Mouse (Mus musculus) embryonic fibroblast, embryonic 13.5 days (primary cell): ENCODE measurements around the gene Ikzf1. TPM values are rescaled to one million over a fixed set of nuclear protein-coding genes. Genes with fewer than 3 reads are reported as not detected.
A peak's percentile ranks its signal among the peaks of the same experiment; 100 is the strongest.

Experiments
- H3K27ac ChIP-seq: 2 replicates; pipeline ENCODE4 v1.5.1; 2012; ENCODE audit warnings: low read length, control low read depth, inconsistent platforms; ENCODE audit not compliant: insufficient read depth
- H3K4me1 ChIP-seq: 2 replicates; pipeline ENCODE4 v1.6.1; 2011; ENCODE audit warnings: low read length; ENCODE audit not compliant: control insufficient read depth, insufficient read depth
- H3K4me3 ChIP-seq: 2 replicates; pipeline ENCODE4 v1.5.1; 2011; ENCODE audit warnings: mild to moderate bottlenecking, control low read depth, low read length; ENCODE audit not compliant: insufficient read depth
- CTCF ChIP-seq: IDR thresholded peaks from 2 replicates; pipeline ENCODE4 v1.5.1; 2011; ENCODE audit warnings: mild to moderate bottlenecking, control low read depth, low read length, moderate library complexity, borderline replicate concordance; ENCODE audit not compliant: insufficient read depth
- POLR2A ChIP-seq: IDR thresholded peaks from 2 replicates; pipeline ENCODE4 v1.6.1; 2011; ENCODE audit warnings: low read depth, mild to moderate bottlenecking, control low read depth, low read length, moderate library complexity
- polyA plus RNA-seq: library from polyadenylated mRNA; stranded (reverse); fragments of >200 nt; gene quantifications from 2 replicates; pipeline ENCODE4 v1.2.4, GENCODE M21; 2011; ENCODE audit warnings: low read depth; ENCODE audit not compliant: missing spikeins, insufficient read length

The Ikzf1 gene
- polyA plus RNA-seq, 1 experiment, result 0.21 TPM

DNA sequence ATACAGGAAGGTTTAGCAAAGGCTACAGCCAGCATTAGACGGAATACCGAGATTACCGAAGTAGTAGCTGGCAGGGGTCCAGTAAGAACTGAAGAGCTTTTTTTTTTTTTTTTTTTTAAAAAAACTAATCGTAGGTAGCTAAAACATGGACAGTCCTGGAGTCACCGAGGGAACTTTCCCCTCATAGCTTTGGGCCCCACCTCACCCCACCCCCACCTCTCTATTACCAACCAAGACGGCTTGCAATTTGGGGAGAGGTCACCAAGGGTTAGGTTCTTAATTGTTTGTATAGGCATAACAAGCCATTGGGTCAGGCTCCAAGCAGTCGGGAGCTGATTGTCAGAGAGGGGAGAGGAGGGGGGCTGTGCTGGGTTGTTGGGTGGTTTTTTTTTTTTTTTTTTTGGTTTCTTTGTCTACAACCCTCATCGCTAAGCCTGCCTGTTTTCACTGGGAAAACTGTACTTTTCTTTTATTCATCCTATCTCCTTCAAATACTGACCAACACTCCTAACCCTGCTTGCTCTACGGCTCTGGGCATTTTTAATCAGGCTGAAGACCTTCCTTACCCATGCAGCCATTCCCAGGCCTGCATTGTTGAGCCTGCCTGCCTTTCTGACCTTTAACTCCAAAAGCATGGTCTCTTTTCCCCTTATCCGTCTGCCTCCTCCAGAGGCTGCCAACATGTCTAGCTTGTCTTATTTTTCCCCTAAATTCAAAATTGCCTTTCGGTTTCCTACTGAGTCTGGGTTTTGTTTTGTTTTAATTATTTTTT is 124.8 kb downstream of the Ikzf1 start:
- peaks cover 1% of the 10 kb centered on the region; the same call in 1 of the 2 replicates for H3K4me1 ChIP-seq
- peak overlapping the region; percentile 46 for H3K4me3 ChIP-seq
- peak overlapping the region; percentile 65 for H3K27ac ChIP-seq
- TF ChIP-seq POLR2A (no peak; the same call in 1 of the 2 replicates), CTCF (no peak)

DNA sequence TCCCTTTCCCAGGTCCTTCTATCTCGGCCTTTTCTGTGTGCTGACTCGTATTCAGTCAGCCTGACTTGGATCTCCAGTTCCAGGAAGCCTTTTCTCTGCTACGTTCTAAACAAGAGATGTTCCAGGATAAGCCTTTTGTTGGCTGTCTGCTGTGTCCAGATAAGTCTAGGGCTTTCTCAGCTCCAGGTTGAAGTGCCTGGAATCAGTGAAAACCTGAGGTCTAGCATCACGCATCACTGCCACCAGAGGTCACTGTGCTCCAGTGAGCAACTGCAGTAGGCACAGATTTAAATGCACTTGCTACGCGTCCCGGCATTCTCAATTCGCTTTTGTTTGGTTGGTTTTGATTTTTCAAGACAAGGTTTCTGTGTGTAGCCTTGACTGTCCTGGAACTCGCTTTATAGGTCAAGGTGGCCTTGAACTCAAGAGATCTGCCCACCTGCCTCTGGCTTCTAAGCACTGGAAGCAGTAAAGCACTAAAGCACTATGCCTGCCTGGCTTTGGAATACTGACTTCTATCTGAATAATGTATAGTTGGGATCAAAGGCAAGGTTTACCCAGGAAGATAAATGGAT is 127.2 kb downstream of the Ikzf1 start:
- H3K4me3 ChIP-seq, result no peak overlapping the region
- TF ChIP-seq POLR2A (no peak), CTCF (peak; percentile 99)
- no peak overlapping the region for H3K27ac ChIP-seq
- H3K4me1 ChIP-seq, result peaks cover 1% of the 10 kb centered on the region; the same call in 1 of the 2 replicates

DNA sequence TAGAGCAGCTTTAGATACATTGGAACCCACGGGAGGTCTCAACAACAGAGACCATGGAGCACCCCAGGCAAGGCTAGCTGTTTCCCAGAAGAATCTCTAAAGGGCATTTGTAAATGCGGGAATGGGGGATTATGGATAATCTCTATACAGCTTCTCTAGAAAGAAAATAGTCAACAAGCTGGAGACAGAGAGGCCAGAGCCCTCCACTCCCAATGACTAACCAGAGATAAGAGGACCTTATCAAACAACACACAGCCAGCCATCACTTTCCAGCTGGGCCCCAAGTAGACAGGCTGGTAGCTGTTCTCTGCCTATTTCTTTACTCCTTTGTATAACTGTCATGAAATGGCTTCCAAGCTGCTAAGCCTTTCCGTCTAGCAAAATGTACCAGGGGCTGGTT is 130.9 kb downstream of the Ikzf1 start:
- H3K27ac ChIP-seq, result no peak overlapping the region
- no peak for TF ChIP-seq CTCF
- no peak for TF ChIP-seq POLR2A

DNA sequence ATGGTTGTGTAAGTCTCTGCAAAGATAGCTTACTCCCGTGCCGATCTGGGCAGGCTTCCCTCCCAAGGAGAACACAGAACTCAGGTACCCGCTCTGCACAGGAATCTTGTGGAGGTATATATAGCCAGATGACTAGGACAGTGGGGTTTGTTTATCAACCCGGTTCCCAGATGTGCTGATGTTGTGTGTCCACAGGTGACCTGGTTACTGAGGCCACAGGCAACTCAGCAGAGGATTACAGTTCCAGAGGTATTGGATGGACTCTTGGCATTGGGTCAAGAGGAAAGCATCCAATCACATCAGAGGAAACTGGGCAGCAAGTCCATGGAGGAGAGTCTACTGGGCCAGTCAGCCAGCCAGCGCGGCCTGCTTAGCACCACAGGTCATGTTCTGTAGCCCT is 134.0 kb downstream of the Ikzf1 start:
- Histone ChIP-seq H3K4me1 (peaks cover 24% of the 10 kb centered on the region), H3K4me3 (no peak overlapping the region), H3K27ac (no peak overlapping the region)
- TF ChIP-seq POLR2A, result no peak
- TF ChIP-seq CTCF, result no peak

More for the DNA sequence above, 130.9 kb downstream of the Ikzf1 start:
- Histone ChIP-seq H3K4me1 (peaks cover 10% of the 10 kb centered on the region; the same call in 1 of the 2 replicates), H3K4me3 (no peak overlapping the region)

DNA sequence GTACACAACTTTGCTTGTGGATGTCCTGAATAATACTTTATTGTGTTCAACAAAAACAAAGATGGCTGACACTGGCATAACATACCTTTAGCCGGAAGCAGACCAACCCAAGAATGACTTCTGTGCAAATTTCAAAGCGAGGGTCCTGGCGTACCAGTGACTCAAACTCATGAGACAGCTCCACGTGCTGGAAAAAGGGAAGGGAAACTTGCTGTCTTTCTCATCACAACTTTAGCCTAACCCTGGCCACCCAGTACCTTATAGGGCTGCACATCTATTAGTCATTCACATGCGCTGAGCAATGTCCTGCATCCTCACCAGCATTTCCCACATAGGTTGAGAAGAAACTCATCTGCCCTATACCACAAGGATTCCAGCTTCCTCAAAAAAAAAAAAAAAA is 134.4 kb downstream of the Ikzf1 start:
- Histone ChIP-seq H3K27ac (no peak overlapping the region), H3K4me3 (no peak overlapping the region), H3K4me1 (peaks cover 24% of the 10 kb centered on the region)
- TF ChIP-seq CTCF (no peak), POLR2A (no peak)

DNA sequence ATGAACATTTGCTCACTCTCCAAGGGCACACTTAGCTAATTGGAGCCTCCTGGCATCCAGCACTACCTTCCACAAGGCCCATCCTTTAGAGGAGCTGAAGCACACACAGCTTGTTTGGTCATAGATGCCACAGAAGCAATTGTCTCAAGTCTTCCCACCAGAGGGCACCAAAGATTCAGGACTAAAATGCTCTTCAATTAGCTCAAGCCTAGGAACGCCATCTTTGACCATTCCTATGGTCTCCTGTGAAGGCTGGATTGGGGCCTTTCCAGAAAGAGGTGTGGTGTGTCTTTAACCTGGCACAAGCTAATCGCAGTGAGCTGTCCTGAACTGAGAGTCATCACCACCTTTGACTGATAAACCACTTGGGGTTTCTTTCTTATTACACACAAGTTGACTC is 135.4 kb downstream of the Ikzf1 start:
- TF ChIP-seq POLR2A (no peak), CTCF (peak; percentile 24; the same call in 1 of the 2 replicates)
- no peak overlapping the region for H3K4me3 ChIP-seq

DNA sequence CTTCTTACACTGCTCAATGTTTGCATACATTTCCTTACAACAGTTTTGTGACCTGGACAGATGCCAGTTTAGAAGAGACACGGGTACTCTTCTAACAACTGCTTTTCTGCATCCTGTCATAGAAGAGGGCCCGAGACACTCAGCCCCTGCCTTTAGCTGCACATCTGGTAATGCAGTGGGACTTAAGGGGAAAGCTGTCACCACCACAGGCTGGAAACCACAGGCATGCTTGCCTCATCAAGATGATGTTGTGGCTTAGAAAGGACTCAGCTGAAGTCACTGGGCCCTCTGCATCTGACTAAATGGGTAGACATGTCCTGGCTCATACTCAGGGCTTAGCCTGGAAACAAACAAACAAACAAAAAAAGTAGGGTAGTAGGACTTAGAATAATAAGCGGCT is 135.9 kb downstream of the Ikzf1 start:
- Histone ChIP-seq H3K4me3 (no peak overlapping the region), H3K27ac (peak overlapping the region; percentile 88), H3K4me1 (peaks cover 28% of the 10 kb centered on the region)
- TF ChIP-seq CTCF (no peak), POLR2A (no peak)

More for the DNA sequence above, 135.4 kb downstream of the Ikzf1 start:
- H3K4me1 ChIP-seq, result peaks cover 26% of the 10 kb centered on the region
- peak overlapping the region; percentile 88 for H3K27ac ChIP-seq

DNA sequence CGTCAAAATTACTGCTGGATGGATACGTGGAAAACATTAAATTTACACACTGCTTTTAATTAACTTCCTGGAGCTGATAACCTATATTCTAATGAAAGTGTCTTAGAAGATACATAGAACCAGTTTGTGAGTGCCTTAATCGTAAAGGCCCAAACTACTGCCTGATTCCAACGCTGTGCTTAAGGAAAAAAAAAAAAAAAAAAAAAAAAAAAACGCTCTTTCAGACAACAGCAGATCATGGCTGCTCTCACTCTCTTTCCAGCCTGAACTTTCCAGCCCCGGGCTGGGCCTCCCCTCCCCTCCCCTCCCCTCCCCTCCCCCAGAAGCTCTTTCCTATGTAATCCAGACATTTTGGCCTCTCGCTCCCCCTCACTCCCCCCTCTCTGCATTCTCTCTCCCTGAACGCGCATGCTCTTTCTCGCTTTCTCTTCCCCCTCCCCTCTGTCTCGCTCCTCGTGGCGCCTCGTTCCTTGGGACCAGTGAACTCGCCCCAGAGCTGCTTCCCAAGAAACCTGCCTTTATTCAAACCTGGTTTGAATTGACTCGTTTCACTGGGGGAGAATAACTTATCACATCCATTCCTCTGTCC is 136.7 kb downstream of the Ikzf1 start:
- H3K4me1 ChIP-seq, result peaks cover 33% of the 10 kb centered on the region
- peak overlapping the region; percentile 88 for H3K27ac ChIP-seq
- H3K4me3 ChIP-seq, result no peak overlapping the region
- 0 out of 2 replicates have a peak, but pooled peaks have one; percentile 22 for TF ChIP-seq POLR2A
- no peak for TF ChIP-seq CTCF

Other genes with a start within 250 kb of the Ikzf1 start
- gene Spata48, start 222.9 kb upstream of the Ikzf1 start, polyA plus RNA-seq, result not detected in 2 replicates
- 0.12 and 0.28 TPM in 2 replicates for gene Zpbp, start 222.6 kb upstream of the Ikzf1 start, polyA plus RNA-seq
- gene 4930512M02Rik, start 57.2 kb upstream of the Ikzf1 start, polyA plus RNA-seq, result 0.70 TPM in 1 of 2 replicates, not detected in the other
- gene Fignl1, start 124.0 kb downstream of the Ikzf1 start, polyA plus RNA-seq, result 17.5 and 24.4 TPM in 2 replicates
- 1.6 TPM in 2 replicates for gene Ddc, start 213.1 kb downstream of the Ikzf1 start, polyA plus RNA-seq